Mouse (Mus musculus): ENCODE data around the gene Osm.

Gene Osm

DNA sequence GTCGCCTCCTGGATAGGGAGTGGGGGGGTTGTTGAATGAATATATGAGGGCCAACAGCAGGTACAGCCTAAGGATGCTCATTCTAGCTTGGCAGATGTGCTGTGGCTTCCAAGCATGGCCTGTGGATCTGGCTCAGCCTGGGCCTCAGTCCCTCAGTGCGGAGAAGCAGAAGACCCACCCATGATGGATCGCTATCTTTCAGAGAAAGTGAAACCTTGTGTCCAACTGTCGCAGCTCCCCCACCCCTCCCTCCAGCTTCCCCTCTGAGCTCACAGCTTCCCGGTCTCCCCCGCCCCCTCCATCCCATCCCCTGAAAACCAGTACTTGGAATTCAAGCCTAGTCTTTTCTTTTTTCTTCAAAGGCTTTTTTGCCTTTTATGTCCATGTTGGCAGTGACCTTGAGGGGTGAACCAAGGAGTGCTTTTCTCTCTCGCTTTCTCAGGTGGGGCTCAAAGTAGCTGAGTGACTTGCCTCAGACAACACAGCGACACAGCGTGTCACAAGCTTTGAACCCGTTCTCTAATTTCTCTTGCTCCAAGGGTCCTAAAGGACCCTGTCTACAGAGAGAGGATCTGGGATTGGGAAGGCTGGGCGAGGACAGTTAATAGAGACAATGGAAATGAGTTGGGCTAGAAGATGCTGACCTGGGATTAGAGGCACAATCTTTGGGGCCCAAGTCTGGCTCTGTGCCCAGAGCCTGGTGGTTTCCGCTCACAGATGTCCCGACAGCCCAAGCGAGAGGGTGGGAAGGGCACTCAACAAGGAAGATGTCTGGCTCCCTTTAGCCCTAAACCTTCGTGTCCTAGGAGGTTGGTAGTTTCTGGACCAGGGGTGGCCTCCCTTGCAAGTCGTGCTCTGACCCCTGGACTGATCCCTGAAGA lies at the start of gene Osm:
Osm (plus strand) TSS at position 756 of the 881 bp plus-strand sequence.
- in situ Hi-C loops (cut with MseI, MboI) = no loop called here

- in situ Hi-C loops (cut with MseI, MboI) = no loop called here
Measured at GRCm38 (mm10) chr11:4186486-4187317, 49.5 kb upstream of the Osm start, which contains the start of gene Tbc1d10a. Gene Tbc1d10a (plus strand): TSS chr11:4186789.

- in situ Hi-C loops (cut with MseI, MboI) = no loop called here
Measured at GRCm38 (mm10) chr11:4187318-4187700, 48.9 kb upstream of the Osm start.

DNA sequence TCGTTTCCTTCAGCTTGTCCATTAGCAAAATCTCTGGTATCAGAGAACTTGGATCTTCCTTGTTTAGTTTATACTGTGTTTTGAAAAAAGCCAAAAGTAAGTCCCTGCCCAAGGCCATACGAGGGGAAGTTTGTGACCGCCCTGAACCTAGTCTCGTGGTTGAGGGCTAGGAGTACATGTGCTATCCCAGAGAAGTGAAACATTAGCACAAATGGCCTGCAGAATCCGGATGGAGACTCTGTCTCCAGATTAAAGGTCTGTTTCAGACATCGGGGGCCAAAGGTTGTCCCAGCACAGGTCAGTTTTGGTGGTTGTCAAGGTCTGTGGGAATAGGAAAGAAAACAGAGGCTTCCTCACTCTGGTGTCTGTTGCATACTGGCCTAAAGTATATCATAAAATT lies 47.0 kb upstream of the Osm start:
- in situ Hi-C loops (cut with MseI, MboI) = no loop called here

DNA sequence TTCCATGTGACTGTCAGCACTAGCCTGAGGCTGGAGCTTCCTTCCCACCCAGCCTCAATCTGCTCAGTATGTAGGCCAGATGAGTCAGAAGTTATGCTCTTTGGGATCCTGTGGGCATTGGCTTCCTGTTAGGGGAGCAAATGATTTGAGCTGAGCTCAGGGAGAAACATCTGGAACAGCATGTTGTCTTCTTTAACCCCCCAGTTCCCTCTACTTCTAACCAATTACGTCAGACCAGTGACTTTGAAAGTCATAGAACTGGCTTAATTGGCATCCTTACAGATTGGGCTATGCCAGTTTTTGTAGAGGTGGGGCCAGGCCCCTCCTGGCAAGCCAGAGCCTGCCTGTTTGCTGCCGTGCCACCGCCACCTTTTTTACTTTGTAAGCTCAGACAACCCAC lies 45.5 kb upstream of the Osm start:
- in situ Hi-C loops (cut with MseI, MboI) = no loop called here

DNA sequence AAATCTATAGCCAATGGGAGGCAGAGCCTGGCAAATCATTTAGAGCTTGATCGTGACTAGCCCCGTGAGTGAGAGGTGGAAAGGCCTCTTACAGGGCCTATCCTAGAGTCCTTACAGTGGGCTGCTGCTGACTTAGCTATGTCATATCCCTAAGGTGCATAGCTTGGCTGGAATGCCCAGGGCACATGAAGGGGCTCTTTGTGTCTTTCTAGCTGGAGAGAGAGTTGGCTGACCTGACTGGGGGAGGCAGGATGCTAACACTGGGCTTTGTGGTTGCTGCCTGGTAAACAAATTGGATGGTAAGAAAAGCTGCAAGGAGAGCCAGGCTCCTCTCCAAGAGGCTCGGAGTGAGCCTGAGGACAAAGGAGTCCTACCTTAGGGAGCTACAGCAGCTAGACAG lies 43.5 kb upstream of the Osm start:
- in situ Hi-C loops (cut with MseI, MboI) = no loop called here

DNA sequence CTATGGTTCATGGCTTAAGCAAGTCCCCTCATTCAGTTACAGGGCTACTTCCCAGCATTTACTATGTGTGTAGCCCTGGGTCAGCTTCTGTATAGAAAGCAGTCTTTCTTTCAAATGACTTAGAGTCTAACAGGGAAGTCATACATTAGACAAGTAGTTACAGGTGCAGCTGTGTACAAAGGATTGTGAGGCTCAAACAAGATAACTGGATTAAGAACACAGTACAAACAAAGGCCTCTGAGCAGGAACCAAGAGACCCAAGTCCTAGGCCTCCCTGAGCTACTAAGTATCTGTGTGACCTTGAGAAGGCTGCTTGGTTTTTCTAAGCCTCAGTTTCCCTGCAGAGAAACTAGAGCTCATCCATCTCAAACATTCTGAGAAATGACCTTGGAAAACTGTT lies 42.8 kb upstream of the Osm start:
- in situ Hi-C loops (cut with MseI, MboI) = no loop called here

DNA sequence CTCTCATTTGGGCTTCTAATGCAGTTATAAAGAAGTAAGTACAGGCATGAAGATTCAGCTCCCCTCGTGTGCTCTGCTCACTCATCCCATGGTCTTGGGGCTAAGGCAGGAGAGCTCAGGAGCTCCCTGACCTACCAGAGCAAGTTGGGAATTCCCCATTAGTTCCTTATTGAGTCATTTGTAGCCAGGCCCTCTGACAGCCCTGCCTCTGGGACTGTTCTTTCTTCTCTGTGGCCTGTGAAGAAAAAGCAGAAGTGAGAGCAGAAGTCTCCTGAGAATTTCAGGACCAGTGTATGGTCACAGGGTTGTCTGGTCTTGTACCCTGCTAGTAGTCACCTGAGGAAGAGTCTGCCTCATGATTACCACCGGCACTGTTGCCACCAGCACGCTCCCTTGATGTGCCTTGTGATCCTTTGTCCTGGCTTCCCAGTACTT lies 40.6 kb upstream of the Osm start:
- in situ Hi-C loops (cut with MseI, MboI) = no loop called here

- in situ Hi-C loops (cut with MseI, MboI) = no loop called here
Measured at GRCm38 (mm10) chr11:4196636-4197035, 39.6 kb upstream of the Osm start.

- in situ Hi-C loops (cut with MseI, MboI) = no loop called here
Measured at GRCm38 (mm10) chr11:4197691-4198090, 38.5 kb upstream of the Osm start.

DNA sequence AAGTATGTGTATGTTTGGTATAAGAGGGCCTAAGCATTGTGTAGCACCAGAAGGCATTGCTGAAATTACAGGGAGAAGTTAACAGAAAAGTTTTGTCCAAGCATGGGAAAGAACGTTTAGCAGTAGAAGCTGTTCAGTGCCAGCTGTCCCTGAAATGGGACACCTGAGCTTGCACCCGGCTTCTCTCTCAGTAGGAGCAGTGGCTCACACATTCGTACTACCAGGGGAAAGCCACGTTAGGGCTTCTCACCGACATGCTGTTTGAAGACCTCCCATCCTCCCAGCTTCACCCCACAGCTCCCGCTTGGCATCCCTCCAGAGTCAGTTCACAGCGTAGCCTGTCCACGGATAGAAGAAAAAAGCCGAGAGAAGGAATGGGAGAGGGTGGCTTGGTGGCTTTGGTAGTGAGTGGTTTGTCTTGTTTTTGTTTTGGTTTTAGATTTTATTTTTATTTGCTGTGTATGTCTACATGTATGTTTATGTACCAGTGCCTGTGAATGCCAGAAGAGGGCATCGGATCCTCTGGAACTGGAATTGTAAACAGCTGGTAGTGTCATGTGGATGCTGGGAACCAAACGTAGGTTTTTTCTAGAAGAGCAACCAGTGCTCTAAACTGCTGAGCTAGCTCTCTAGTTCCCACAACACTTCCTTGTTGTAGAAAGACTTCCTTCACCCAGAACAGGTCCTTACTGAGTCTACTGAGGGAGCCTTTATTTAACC lies 34.1 kb upstream of the Osm start:
- in situ Hi-C loops (cut with MseI, MboI) = no loop called here

DNA sequence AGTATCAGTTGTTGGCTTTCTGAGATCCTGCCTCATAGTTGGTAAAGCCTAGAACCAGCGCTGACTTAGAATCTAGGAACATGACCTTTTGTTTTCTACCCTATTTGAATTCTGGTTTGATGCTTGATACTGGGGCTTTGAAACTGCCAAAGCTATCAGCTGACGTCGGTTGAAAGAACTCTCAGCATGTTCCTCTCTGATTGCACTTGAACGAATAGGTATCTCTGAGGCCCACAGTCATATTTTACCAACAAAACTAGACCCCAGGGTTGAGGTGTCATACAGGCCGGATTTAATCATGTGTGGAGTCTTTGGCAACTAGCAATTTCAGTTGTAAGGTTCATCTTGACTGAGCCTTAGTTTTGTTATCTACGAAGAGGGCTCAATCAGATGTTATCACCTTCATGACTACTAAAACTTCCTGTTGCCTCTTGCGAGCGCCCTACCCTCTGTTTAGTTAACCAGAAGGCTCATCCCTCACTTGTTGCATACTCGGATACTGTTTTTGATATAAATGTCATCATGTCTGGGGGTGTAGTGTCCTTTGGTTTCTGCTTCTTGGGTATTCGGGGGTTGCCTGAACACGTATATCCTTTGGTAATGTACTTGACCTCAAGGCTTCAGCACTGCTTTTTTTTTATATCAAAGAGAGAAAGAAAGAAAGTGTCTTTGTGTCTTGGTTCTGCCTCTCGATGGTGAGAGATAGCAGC lies 33.1 kb upstream of the Osm start:
- in situ Hi-C loops (cut with MseI, MboI) = no loop called here

DNA sequence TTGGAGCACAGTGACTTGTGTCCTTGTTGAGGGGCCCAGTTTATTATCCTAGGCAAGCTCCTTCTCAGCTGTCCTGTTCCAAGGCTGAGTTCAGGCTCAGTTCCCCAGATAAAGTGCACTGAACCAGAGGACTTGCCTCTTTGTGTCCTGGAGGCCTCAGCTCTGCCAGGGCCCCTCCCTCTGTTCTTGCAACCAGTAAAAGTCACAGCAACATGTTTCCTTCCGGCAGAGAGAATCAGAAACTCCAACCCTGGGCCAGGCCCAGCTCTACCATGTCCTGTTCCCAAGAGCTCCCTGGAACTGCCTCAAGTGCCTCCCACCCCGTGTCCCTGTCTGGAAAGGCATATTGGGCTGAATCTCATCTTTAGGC lies 32.5 kb upstream of the Osm start:
- in situ Hi-C loops (cut with MseI, MboI) = no loop called here

- in situ Hi-C loops (cut with MseI, MboI) = no loop called here
Measured at GRCm38 (mm10) chr11:4205097-4205655, 31.0 kb upstream of the Osm start.

DNA sequence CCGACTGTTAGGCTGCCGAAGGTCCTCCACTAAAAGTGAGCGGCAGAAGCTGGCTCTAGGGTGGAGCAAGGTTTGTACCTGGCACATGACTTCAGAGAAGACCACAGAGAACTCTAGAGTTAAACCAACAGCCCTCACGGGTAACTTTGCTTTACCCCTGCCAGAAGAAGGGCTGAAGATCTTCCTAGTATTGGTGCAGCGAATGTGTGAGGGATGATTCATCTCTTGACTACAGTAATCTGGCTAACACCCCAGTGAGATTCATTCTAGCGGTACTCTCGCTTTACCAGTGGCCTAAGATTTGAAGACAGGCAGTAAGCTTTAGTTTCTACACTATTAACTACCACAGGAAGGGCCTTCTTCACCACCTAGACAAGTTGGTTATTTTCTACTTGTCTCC lies 30.3 kb upstream of the Osm start:
- in situ Hi-C loops (cut with MseI, MboI) = no loop called here

DNA sequence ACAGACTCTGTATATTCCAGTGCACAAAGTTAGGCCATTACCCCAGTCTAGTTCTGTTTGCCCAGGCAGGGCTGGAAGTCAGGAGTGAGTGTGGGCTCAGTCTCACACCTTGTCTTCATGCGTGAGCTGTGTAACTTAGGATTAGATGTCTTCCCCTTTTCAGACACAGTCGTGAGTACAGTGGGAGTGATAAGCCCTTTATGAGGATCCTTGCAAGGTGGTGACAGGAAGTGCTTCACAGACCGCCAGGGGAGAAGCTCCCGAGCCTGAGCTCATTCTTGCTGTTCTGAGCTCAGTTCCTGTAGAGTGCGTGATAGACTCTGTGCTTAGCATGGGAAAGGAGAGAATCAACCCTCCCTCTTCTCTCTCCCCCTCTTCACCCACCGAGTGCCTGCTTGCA lies 29.7 kb upstream of the Osm start:
- in situ Hi-C loops (cut with MseI, MboI) = no loop called here

DNA sequence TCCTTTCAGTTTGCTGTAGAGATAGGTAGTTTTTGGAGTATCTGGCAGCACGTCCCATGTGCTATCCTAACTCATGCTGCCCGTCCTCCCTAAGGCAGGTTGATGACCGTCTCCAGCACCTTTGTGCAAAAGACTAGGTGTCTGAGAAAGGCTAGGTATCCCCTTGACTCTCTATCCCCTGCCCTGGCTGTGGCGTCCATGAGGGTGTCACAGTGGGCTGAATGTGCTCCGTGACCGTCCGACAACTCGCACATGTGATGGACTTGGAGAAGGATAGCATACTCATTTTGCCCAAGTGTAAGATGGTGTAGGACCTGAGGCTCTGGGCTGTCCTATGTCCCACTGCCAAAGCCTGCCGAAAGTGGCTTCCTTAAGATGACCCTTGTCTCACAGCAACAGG lies 28.6 kb upstream of the Osm start:
- in situ Hi-C loops (cut with MseI, MboI) = no loop called here

GRCm38 (mm10) chr11:4209556-4209955 lies 26.7 kb upstream of the Osm start:
- in situ Hi-C loops (cut with MseI, MboI) = no loop called here

DNA sequence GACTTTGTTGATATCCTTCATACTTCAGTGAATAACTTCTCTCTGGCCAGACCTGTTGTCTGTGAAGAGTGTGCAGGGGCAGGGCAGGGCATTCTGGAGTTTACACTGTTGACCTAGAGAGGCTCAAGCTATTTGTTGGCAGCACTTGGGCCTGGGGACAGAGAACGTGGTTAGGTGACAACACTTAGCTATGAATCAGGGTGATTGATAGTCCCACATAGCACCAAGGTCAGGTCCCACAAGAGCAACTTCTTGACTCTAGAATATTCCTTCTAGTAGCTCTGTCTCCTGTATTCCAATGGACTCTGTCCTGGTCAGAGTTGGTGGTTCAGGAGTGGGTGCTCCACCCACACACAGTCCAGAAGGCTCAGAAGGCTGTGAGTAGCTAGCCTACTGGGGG lies 25.4 kb upstream of the Osm start:
- in situ Hi-C loops (cut with MseI, MboI) = no loop called here

- in situ Hi-C loops (cut with MseI, MboI) = no loop called here
Measured at GRCm38 (mm10) chr11:4213107-4213506, 23.1 kb upstream of the Osm start.

DNA sequence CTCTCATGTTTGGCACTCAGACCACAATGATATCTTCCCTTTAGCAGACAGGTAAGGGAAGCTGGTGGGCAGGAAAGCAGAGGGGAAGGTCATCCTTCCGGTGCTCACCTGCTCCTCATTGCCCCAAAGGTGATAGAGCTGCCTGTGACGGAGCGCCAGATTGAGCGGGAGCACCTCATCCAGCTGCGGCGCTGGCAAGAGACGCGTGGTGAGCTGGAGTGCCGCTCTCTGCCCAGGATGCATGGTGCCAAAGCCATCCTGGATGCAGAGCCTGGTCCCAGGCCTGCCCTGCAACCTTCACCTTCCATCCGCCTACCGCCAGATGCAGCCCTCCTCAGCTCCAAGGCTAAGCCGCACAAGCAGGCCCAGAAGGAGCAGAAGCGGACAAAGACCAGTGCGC lies 21.6 kb upstream of the Osm start:
- in situ Hi-C loops (cut with MseI, MboI) = no loop called here

Measured in mouse trophoblast stem cell (cell line).